Mouse (Mus musculus) left cerebral cortex, adult 18-20 months (tissue): ENCODE data around the gene Stx4a. TPM values are rescaled to one million over a fixed set of nuclear protein-coding genes. Genes with fewer than 3 reads are reported as not detected.
A peak's percentile ranks its signal among the peaks of the same experiment; 100 is the strongest.
"Not testable (repeated sequence)": the region's sequence is repeated elsewhere in the genome, so short reads cannot be mapped to it uniquely, and the experiment has no call there.

Experiments
- DNase-seq, 2 experiments: peaks; one replicate each; pipeline ENCODE4 v3.0.0; 2021 to 2022; ENCODE audit warnings: low spot score in 2 of 2, mixed read lengths in 1 of 2
- total RNA-seq, 2 experiments: library from RNA; stranded (reverse); gene quantifications; 2 replicates each; pipeline ENCODE4 v1.2.3; 2021

Gene Stx4a
- total RNA-seq, 2 experiments from 2014 or later = 85.0 to 86.3 TPM

GRCm38 (mm10) chr7:127813821-127814220 lies 10.3 kb upstream of the Stx4a start:
- no peak for DNase-seq

- DNase-seq = peak; percentile 72 to 81
Measured at GRCm38 (mm10) chr7:127814241-127814921, 9.7 kb upstream of the Stx4a start.

GRCm38 (mm10) chr7:127815116-127815665 lies 8.9 kb upstream of the Stx4a start:
- no peak for DNase-seq

GRCm38 (mm10) chr7:127815954-127816821 lies 7.9 kb upstream of the Stx4a start:
- DNase-seq = peak; percentile 80 to 87

DNA sequence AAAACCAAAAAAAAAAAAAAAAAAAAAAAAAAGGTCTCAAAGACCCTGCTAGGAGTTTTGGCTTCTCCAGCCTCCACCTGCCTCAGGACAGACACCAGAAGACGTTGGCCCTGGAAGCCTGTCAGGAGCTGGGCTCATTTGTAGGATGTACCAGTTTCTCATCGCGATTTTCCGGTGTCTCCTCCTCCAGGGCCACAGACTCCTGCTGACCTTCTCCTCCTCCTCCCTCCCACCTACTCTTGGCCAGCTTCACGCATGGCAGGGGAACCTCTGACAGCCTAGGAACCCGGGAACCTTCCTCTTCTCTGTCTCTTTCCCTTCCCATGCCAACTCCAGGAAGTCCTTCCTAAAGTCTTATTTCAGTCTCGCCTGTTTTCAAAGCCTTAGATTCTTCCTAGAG lies 7.0 kb upstream of the Stx4a start:
- DNase-seq = no peak

- no peak for DNase-seq
Measured at GRCm38 (mm10) chr7:127817776-127818175, 6.3 kb upstream of the Stx4a start.

DNA sequence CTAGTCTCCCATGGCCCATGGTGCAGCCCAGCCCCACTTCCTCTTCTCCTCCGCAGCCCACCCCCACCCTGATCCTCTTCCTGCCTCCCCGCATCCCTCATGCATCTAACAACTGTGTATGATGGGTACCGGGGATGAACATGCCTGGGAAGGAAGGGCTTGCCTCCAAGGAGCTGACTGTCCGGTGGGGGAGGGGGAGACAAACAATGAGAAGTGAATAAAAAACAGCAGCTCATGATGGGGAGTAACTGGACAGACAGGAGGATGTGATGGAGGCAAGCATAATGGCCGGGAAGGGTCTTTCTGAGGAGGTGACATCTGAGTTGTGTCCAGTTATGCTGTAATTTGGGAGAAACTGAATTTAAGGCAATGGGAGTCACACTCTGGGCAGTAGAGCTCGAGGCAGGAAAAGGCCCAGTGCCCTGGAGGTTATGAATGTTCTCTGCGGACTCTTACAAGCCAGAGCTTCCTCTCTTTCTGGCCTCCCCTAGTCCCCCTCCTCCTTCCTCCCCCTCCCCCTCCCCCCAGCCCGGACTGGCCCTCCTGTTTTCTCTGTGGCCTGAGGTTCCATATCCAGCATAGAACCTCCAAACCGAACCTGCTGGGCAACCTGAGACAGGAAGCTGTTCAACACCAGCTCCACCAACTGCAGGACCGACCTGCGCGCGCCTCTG lies 3.1 kb upstream of the Stx4a start:
- DNase-seq = no peak

- DNase-seq = no peak
Measured at GRCm38 (mm10) chr7:127822494-127822893, 1.6 kb upstream of the Stx4a start.

- DNase-seq = peak in 1 of 2 experiments; percentile 54
Measured at GRCm38 (mm10) chr7:127823236-127824171, 590 bp upstream of the Stx4a start.

DNA sequence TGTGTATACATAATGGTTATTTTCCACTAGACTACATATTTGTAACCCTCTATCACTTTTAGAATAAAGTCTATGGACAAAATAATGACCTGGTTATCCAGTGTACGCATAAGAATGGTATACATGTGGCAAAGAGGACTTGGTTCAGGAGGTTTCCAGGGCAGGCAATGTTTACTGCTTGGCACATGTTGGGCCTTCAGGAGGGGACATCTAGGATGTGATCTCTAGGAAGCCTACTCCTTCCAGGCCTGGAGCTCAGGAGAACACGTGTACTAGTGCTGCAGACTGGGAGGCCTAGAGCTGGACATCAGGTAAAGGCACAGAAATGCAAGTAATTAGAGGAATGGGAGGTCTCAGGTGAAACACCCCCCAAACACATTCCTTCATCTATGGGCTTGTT lies 11.5 kb downstream of the Stx4a start:
- DNase-seq = no peak

GRCm38 (mm10) chr7:127837473-127837872 lies 13.4 kb downstream of the Stx4a start:
- DNase-seq = no peak

- DNase-seq = not testable (repeated sequence)
Measured at GRCm38 (mm10) chr7:127837878-127838277, 13.8 kb downstream of the Stx4a start.

DNA sequence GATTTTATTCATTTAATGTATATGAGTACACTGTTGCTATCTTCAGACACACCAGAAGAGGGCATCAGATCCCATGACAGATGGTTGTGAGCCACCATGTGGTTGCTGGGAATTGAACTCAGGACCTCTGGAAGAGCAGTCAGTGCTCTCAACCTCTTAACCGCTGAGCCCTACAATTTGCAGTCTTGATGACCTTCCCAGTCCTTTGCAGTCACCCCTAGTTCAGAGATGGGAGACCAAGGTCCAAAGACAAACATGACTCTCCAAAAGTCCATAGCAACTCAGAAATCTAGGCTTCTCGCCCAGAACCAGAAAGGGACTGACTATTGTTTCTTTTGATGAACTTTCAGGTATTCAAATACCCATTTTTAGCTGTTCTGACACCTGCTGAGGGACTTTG lies 15.9 kb downstream of the Stx4a start:
- DNase-seq = not testable (repeated sequence)

GRCm38 (mm10) chr7:127840886-127841285 lies 16.8 kb downstream of the Stx4a start:
- peak; percentile 69 to 79 for DNase-seq

- DNase-seq = peak; percentile 96 to 97
Measured at GRCm38 (mm10) chr7:127841340-127842000, 17.4 kb downstream of the Stx4a start.

GRCm38 (mm10) chr7:127842001-127842718 lies 18.1 kb downstream of the Stx4a start:
- DNase-seq = peak; percentile 76 to 85

GRCm38 (mm10) chr7:127849973-127850875 lies 26.1 kb downstream of the Stx4a start:
- no peak for DNase-seq

- no peak for DNase-seq
Measured at GRCm38 (mm10) chr7:127850906-127851305, 26.8 kb downstream of the Stx4a start.
